Mouse (Mus musculus): Measurements from ENCODE around the gene Klhdc8b.

Klhdc8b gene

DNA sequence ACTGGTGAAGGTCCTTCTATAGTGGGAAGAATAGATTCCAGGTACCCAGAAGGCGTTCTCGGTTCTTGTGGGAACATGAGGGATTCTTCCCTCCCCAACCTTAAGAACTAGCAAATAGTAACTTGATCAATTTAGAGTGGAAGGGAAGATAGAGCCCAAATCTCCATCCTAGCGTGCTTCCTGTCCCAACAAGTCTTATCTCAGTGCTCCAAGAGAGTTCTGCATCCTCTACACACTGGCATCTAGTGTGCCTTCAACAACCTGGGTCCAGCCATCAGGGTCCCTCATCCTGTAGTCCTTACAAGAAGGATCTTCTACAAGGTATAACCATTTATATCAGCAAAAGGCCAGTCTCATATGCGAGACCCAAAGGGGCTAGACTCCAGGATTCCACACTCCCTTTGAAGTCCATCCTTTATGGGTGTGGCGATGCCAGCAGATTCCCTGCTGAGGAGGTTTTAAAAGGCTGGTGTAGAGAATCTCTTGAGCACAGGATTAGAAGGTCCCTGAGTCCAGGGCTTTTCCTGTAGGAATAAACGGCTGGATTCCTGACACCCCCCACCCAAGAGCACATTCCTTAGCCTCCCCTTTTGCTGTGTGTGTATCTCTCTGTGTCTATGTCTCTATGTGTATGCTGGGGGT, 9.7 kb downstream of the Klhdc8b start:
- no peak for DNase-seq (ENCODE audit: low spot score)

DNA sequence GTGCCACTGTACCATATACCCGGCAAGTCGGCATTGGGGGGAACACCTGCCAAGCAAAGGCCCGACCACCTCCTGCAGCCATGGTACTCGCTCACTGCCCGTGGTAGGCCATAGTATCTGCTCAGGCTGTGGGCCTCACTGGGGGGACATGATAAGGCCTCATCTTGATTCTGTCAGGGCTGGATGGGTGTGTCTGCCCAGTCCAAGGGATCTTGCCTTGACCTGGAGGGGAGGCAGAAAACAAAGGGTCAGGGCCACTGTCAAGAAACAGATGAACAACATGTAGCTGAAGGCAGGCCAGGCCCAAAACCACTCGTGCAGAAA, 10.2 kb downstream of the Klhdc8b start:
- no peak for DNase-seq (ENCODE audit: low spot score)

DNA sequence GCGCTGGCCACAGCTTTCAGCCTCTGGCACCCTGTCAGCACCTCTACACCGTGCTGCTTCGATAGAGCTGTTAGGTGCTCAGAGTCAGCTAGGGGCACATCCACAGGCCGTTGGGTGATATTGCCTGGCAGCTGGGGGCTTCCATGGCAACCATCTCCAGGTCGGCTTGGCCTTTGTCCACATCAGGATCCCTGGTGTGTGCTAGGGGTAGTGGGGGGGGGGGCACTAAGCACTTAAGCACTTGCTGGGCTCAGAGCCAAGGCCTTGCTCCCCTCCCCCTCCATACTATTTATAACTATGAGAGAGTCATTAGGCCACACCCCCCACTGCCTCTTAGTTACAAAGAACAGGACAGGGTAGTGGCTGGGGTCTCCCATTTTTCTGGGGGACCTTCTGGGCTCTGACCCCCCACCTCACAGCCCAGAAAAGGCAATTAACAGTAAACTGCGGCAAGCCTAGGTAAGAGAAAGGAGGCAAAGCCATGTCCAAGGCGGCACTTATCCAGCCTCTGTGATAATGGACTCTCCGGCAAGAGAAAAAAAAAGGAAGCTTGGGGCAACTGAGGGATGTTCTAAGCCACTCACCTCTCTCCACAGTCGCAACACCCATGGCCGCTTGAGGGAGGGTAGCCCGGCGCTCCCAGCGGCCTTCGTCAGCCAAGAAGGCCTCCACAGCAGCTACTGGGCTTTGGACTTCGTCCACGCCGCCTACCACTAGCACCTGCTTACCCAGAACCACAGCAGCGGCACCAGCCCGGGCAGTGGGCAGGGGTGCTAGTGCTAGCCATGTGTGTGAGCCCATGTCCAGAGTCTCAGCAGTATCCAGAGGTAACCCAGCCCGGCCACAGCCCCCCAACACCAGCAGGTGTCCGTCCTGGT, 10.8 kb downstream of the Klhdc8b start:
- no peak for DNase-seq (ENCODE audit: low spot score)

DNA sequence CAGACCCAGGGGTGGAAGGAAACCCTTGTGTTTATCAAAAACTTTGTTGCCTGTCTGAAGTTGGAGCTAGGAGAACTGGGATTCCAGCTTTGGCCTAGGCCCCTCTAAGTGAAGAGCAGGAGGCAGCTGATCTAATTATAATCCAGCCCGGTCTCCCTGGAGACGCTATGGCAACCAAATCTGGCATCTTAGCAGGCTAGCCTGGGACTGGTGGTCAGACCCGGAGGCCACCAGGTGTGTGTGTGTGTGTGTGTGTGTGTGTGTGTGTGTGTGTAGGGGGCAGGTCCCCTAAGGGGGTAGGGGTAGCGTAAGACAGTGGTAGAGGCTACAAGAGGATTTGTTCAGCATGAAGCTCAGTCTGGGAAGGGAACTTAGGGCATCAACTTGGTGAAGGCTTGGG, 11.5 kb downstream of the Klhdc8b start:
- DNase-seq (ENCODE audit: low spot score) = no peak

DNA sequence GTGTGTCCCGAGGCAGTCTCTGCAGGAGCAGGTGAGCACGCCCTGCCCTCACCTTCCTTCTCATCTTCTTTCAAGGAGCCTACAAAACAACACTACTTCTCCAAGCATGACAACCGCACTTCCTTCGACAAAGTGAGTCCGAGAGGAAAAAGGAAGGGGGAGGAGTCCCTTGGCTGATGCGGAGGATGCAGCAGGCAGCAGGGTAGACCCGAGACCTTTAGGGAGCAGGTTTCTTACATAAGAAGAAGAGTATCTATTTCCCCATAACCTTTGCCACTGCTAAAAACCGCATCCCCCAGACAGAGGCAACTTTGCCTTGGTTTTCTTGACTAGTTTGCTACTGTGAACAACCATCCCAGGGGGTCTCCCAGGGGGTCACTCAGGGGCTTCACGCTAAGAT, 16.3 kb downstream of the Klhdc8b start:
- DNase-seq (ENCODE audit: low spot score) = no peak

DNA sequence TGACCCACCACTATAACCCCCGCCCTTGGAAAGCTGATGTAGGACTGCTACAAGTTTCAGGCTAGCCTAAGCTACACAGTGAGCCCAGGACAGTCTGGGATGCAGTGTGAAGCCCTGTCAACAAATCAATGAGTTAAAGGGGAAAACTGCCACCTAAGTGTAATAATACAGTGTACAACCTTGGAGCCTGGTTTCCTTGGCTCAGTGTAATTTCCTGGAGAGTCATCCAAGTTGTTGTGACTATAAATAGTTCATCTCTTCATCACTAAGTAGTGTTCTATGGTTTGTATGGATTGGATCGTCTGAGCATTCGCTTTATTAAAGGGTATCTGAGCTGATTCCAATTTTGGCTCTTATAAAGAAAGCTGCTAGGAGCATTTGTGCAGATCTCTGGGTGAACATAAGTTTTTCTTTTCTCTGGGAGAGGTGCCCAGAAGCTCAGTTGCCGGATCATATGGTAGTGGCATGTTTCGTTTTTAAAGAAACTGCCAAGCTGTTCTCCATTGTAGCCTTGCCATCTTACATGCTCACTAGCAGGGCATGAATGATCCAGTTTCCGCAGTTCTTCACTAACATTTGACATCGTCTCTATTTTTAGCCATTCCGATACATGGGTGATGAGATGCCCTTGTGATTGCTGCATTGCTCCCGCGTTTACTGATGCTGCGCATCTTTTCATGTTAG, 20.0 kb downstream of the Klhdc8b start:
- DNase-seq (ENCODE audit: low spot score) = no peak

DNA sequence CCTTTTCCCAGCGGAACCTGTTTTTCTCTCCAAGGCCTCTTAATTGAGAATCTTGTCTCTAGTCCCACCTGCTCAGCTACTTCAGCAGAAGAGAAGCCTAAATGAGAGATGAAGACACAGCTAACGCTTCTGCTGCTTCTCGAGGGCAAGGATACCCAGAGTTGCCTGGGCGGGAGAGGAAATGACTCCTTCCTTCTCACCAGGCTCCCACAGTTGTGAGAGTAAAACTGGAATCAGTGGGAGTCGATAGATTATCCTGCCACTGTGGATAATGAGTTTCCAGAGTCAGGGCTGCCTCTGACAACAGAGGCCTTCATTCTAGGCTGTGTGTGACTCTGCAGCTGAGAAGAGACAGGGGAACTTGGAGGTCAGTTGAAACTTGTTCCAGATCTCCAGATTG, 20.9 kb downstream of the Klhdc8b start:
- DNase-seq (ENCODE audit: low spot score) = no peak

DNA sequence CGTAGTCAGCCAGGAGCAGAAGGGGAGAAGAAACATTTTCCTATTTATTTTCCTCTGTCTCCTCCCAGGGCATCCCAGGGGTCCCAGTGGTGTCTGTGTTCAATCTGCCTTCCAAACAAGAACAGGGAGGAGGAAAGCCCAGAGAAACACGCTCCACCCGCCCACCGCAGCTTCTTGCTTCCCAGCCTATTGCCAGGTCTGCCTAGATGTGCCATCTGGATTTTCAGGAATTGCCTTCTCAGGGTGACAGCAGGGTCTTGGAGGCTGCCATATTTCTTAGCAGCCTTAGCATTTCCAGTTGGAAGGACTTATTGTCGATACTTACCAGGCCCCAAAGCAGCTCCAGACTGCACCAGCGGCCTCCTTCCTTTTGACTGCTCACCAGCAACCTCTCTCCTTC, 22.2 kb downstream of the Klhdc8b start:
- no peak for DNase-seq (ENCODE audit: low spot score)

DNA sequence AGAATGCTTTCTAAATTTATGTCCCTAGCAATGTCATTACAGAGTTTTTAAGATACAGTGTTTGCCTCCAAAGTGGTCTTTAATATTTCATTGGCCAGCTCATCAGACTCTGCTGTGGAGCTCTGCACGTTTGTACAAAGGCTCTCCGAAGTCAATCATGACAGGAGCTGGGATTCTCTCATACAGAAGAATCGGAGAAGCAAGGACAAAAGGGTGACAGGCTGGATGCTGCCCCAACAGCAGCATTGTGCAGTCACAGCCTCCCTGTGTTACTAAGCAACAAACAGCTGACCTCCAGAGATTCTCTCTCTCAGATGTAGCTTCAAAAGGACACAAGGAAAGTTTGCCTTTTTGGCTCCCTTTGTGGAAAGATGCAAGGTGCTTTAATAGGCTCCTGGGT, 25.2 kb downstream of the Klhdc8b start, which contains the start of gene BC048562:
Gene BC048562, plus strand, starts transcription at position 301 of the 400 bp plus-strand sequence.
- DNase-seq (ENCODE audit: low spot score) = no peak

DNA sequence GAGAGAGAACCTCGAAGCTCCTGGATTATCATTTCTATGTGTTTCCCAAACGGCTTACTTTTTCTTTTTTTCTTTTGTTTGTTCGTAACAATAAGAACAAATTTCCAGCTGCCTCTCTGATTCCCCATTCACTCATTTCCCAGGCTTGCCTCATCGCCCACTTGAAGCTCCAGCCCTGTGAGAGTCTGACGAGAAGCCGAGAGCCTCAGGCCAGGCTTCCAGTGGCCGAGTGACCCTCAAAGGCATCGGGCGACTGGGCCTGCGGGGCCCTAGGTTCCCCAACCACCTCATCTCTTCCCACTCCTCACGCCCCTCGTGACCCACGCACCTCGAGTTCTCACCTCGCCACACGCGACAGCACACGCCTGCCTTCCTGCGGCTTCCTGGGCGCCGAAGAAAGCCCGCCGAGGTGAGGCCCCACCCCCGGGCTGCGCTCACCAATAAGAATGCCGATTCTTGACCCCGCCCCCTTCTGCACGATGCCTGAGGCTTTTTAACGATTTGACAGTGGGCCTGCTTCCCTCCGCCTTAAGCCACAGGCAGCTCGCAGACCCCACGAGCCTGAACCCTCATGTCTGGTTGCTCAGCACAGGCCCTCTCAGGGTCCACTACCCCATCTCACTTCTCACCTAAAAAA, 29.8 kb downstream of the Klhdc8b start:
- no peak for DNase-seq (ENCODE audit: low spot score)

DNA sequence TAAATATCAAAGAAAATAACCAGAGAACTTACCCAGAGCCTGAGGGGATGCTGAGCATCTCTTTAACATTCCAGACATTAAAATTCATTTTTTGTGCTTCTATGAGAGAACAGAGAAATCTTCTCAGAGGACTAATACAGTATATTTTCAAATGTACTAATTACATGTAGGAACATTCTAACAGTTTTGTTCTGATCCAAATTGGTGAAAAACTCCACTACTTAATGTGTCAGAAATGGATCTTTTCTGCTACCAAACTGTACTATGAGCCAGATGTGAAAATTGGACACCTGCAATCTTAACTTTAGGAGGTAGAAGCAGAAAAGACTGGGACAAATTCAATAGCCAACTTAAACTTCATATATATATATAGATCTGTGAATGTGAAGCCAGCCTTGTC, 33.0 kb downstream of the Klhdc8b start, which contains the start of gene Ccdc36:
Gene Ccdc36, minus strand, starts transcription at position 101 of the 400 bp plus-strand sequence.
- DNase-seq (ENCODE audit: low spot score) = no peak

DNA sequence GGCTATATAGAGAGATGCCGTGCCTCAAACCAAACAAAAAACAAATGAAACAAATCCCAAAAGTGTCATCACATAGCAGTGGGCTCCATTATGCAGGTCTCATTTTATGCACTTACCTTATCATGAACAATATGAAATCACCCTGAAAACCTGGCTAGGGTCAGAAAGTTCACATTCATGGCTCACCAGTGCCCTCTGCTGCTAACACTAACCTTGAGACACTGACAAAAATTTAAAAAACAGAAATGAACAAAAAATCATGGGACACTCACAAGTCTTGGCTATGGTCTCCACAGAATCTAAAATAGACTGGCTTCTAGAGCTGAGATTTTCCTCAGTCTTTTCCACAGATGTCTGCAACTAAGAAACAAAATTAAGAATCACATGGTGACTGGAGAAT, 49.2 kb downstream of the Klhdc8b start:
- DNase-seq (ENCODE audit: low spot score) = no peak

DNA sequence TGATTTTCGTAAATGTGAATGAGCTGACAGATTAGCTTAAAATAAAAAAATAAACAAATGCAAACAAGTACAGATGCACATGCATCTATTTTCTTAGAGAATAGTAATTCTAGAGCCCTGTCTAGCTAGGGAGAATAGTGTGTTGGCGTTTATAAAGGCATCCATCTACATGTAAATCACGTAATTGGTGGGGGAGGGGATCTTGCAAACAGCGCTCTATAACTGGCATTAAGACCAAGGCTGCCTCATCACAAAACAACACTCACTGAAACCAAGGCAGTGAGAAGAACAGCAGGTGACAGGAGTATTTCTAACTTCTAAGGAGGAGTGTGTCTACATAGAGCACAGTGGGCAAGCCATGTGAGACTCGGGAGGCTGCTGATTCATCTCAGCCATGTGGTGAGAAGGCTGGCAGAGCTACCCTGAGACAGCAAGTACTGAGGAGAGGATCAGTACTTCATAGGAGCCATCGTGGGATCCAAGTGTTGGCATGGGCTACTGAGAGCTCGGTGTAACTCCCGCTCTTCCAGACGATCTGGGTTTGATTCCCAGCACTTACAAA, 49.9 kb downstream of the Klhdc8b start:
- peak; percentile 68 for DNase-seq (ENCODE audit: low spot score)

DNA sequence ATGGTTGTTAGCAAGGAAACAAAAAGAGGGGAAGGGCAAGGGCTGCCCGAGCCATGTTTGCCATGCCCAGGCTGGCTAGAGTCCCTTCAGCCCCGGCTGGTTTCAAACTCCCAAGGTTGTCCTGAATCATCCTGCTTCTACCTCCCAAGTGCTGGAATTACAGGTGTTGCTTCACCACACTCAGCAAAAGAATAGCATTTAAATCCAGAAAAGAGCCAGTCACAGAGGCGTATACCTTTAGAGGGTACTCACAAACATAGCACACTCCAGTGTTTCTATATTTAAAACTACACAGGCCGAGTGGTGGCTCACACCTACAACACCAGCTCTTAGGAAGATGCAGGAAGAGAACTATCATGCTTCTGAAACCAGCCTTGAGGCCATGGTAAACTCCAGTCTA, 51.8 kb downstream of the Klhdc8b start:
- DNase-seq (ENCODE audit: low spot score) = no peak

DNA sequence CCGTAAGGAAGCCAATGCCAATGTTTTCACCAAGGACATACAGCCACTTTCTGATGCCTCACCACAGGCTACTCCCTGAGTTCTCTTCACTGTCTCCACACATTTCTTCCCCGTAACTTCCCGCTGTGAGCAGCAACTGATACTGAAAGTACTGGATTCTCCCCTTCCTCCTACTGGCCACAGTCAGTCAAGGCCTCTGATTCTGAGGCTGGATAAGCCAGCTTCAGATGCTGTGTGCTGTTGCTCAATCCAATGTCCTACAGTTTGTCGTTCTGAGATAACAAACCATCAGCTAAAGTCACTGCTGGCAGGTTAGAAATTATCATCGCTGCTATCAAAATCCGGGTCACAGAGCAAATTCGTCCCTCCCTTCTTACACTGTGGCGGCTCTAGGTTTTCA, 56.9 kb downstream of the Klhdc8b start:
- DNase-seq (ENCODE audit: low spot score) = no peak

DNA sequence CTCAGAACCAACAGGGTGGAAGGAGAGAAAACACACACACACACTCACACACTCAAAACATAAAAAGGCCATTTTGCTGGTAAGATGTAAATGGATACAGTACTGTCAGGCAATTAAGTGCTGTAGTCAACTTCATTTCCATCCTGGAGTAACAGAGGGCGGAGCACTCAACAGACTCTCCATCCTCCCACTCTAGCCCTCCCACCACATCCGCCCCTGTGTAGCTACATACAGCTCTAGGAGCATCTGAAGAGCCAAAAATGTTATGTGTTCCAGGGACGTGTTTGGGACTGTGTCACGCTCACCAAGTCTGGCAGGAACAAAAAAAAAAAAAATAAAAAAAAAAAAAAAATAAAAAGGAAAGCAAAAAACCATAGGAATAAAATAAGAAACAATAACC, 58.3 kb downstream of the Klhdc8b start:
- peak; percentile 29 for DNase-seq (ENCODE audit: low spot score)

DNA sequence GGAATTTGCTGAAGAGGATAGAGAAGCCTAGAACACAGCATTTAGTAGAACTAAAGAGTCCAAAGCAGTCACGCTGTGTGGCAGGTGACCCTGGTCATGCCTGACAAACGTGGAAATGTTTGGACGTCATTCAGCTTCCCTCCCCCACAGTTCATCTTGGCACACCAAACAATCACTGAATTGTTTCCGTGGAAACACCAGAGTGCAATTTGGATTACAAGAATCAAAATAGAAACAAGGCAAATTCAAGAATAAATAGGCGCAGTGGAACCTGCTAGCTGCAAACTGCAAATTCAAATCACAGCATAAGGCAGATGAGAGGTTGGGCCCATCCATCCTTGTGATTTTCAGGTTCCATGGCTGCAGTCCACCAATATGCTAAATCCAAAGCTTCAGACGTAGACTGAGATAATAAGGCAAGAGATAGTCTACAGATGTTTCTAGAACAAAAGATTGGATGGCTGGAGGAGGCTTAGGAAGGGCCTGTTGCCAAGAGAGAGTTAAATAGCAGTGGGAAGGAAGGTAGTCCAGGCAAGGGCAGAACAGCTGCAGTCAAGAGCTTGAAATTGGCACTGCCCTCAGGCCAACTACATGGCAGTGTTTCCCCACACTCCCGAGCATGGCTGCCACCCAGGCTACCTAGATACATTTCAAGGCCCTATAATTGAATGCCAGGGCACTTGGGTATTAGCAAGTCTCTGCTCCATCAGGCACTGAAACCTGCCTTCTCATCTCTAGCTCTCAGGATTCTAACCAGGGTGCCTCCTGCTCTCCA, 60.0 kb downstream of the Klhdc8b start:
- DNase-seq (ENCODE audit: low spot score) = peak; percentile 71

DNA sequence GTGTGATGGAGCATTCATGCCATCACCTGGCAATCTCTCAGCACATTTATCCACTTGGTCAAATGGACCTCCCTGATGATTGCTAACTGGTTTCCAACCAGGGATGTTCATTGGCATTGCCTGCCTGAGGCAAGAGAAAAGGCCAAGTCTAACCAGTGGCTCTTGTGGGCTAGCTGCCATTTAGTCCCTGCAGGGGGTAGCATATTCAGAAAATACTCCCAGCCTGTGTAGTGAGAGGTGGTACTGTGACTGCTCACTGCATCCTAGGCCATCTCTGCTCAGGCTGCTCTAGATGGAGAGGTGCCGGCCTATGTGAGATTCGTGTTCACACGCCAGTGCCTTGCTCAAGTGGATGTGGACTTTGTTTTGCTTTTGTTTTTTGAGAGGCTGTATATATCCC, 63.1 kb downstream of the Klhdc8b start:
- no peak for DNase-seq (ENCODE audit: low spot score)
